Mouse (Mus musculus) heart, embryonic 10.5 days (tissue): Measurements from ENCODE around the gene Rcsd1. TPM values are rescaled to one million over a fixed set of nuclear protein-coding genes. Genes with fewer than 3 reads are reported as not detected.
A peak's percentile ranks its signal among the peaks of the same experiment; 100 is the strongest.

Source experiments
- DNase-seq: peaks from one replicate; pipeline ENCODE4 v3.0.0-alpha.2; 2017; ENCODE audit warnings: low spot score
- H3K27ac ChIP-seq: fragments of 300-500 bp; sonication (generic); 2 replicates; pipeline ENCODE4 v1.5.1; 2016; ENCODE audit warnings: mild to moderate bottlenecking
- H3K27me3 ChIP-seq: fragments of 300-500 bp; sonication (generic); 2 replicates; pipeline ENCODE4 v1.6.1; 2016; ENCODE audit warnings: mild to moderate bottlenecking; ENCODE audit not compliant: poor library complexity, insufficient read depth, severe bottlenecking
- H3K36me3 ChIP-seq: fragments of 300-500 bp; sonication (generic); 2 replicates; pipeline ENCODE4 v1.6.1; 2016; ENCODE audit warnings: mild to moderate bottlenecking, moderate library complexity
- H3K4me1 ChIP-seq: fragments of 300-500 bp; sonication (generic); 2 replicates; pipeline ENCODE4 v1.6.1; 2016; ENCODE audit warnings: mild to moderate bottlenecking
- H3K4me3 ChIP-seq: fragments of 300-500 bp; sonication (generic); 2 replicates; pipeline ENCODE4 v1.5.1; 2016; ENCODE audit warnings: mild to moderate bottlenecking, moderate library complexity
- H3K9me3 ChIP-seq: fragments of 300-500 bp; sonication (generic); 2 replicates; pipeline ENCODE4 v1.6.1; 2016; ENCODE audit warnings: mild to moderate bottlenecking, moderate library complexity
- WGBS: fragments of 180-500 bp; shearing (Covaris S2); methylation state at CpG from one replicate; pipeline ENCODE4 v1.1.7; 2016; 5-methylcytosine and 5-hydroxymethylcytosine counted together
- polyA plus RNA-seq: library from polyadenylated mRNA; unstranded; fragments of >200 nt; fragmentation: Nextera tagmentation; extraction: Ambion mirVana; gene quantifications from 2 replicates; pipeline ENCODE4 v1.2.1, GENCODE M21; 2016

The Rcsd1 gene
- polyA plus RNA-seq = 100 and 130 TPM in 2 replicates

DNA sequence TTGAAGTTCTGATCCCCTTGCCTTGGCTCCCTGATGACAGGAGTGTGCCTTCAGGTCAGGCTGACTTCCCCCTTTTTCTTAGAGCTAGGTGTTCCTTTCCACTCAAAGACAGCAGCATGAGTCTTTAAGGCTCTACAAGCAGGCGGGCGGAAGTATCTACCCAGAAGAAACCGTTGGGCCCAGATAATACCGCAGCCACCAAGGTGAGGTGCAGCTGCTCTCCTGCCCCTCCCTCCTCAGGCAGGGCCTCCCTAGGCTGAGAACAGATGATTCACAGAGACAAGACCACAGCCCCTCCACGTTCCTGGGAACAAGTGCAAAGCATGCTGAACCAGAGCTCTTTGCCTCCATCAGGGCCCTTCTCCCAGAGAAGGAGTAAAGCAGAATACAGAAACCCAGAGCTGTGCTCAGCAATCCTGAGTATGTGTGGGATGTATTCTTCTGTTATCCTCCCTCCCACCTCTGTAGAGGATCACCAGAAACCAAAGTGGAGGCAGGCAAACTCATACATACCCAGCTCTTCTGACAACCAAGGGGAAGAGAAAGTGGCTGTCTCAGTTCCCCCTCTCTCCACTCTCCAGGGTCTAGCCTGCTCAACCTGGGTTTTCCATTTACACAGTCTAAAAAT lies at the start of gene Rcsd1:
Gene Rcsd1, minus strand, starts transcription at position 129 of the 628 bp plus-strand sequence.
- Histone ChIP-seq H3K27me3 (no peaks in the 10 kb centered on the region), H3K4me3 (peak within 1 kb of the TSS; percentile 73; the same call in 1 of the 2 replicates), H3K27ac (peak within 1 kb of the TSS; percentile 97), H3K4me1 (peaks cover 41% of the 10 kb centered on the region), H3K9me3 (no peaks in the 10 kb centered on the region), H3K36me3 (0 out of 2 replicates have a peak, but pooled peaks cover 6% of the 10 kb centered on the region)
- no peak for DNase-seq
- 37% methylated on average over 5 of the region's 5 CpGs for WGBS

DNA sequence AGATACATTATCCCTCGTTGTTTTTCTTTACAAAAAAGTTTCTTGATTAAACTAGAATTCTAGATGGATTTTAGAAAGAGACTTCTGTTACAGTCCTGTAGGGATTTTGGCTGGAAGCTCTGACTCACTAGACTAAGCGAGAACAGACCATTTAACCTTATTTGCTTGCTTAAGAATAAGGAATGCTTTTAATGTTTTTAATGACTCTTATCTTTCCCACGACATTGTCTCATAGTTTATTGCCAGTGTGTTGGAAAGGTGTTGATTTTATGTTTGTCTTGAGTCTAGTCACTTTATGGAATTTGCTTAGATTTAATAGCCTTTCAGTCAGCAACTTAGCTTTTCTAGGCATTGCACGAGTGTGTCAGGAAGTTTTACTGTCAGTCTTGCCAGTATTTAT lies 45.6 kb upstream of the Rcsd1 start:
- Histone ChIP-seq H3K4me1 (peaks cover 17% of the 10 kb centered on the region; the same call in 1 of the 2 replicates), H3K4me3 (no peak overlapping the region), H3K27me3 (no peaks in the 10 kb centered on the region), H3K36me3 (no peaks in the 10 kb centered on the region), H3K9me3 (no peaks in the 10 kb centered on the region), H3K27ac (no peak overlapping the region)
- 47% methylated on average over 4 of the region's 4 CpGs for WGBS
- DNase-seq = no peak

GRCm38 (mm10) chr1:165754205-165754604 lies 44.6 kb upstream of the Rcsd1 start:
- H3K4me1 ChIP-seq = peaks cover 23% of the 10 kb centered on the region; the same call in 1 of the 2 replicates
- no peak for DNase-seq
- WGBS = 84% methylated on average over 6 of the region's 6 CpGs
- no peaks in the 10 kb centered on the region for H3K27me3 ChIP-seq
- no peaks in the 10 kb centered on the region for H3K36me3 ChIP-seq
- no peaks in the 10 kb centered on the region for H3K9me3 ChIP-seq
- no peak overlapping the region for H3K27ac ChIP-seq
- H3K4me3 ChIP-seq = no peak overlapping the region

DNA sequence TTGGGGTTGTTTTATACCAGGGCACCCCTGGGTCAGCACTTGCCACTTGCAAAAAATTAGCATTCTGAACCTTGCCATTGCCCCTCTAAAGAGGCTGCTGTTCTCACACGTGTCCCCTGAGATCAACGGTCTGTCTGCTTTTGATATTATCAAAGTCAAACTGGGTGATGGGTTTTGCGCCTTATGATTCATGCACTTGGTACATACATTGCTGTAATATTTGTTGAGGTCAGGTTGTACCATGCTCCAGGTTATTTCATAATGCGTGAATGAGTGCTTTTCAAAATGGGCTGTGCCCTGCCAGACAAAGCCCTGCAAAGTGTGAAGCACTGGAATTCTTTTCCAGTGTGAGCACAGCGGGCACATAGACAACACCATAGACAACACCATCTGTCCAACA lies 42.3 kb upstream of the Rcsd1 start:
- Histone ChIP-seq H3K36me3 (no peaks in the 10 kb centered on the region), H3K27ac (no peak overlapping the region), H3K4me3 (no peak overlapping the region), H3K4me1 (peaks cover 29% of the 10 kb centered on the region), H3K9me3 (no peaks in the 10 kb centered on the region), H3K27me3 (no peaks in the 10 kb centered on the region)
- peak; percentile 68 for DNase-seq
- 78% methylated on average over 5 of the region's 5 CpGs for WGBS

GRCm38 (mm10) chr1:165751142-165751541 lies 41.6 kb upstream of the Rcsd1 start:
- no peak overlapping the region for H3K4me3 ChIP-seq
- no peak overlapping the region for H3K27ac ChIP-seq
- DNase-seq = no peak
- no peaks in the 10 kb centered on the region for H3K36me3 ChIP-seq
- no peaks in the 10 kb centered on the region for H3K9me3 ChIP-seq
- no peaks in the 10 kb centered on the region for H3K27me3 ChIP-seq
- H3K4me1 ChIP-seq = peaks cover 29% of the 10 kb centered on the region

- no peaks in the 10 kb centered on the region for H3K9me3 ChIP-seq
- 37% methylated on average over 11 of the region's 11 CpGs for WGBS
Observed at GRCm38 (mm10) chr1:165748053-165748452, 38.5 kb upstream of the Rcsd1 start.

GRCm38 (mm10) chr1:165741989-165742388 lies 32.4 kb upstream of the Rcsd1 start:
- 88% methylated on average over 8 of the region's 8 CpGs for WGBS

More at GRCm38 (mm10) chr1:165748053-165748452, 38.5 kb upstream of the Rcsd1 start:
- H3K27me3 ChIP-seq = no peaks in the 10 kb centered on the region
- no peak overlapping the region for H3K27ac ChIP-seq
- no peaks in the 10 kb centered on the region for H3K36me3 ChIP-seq
- H3K4me1 ChIP-seq = peaks cover 26% of the 10 kb centered on the region
- DNase-seq = peak; percentile 70
- no peak overlapping the region for H3K4me3 ChIP-seq

GRCm38 (mm10) chr1:165738985-165739384 lies 29.4 kb upstream of the Rcsd1 start:
- Histone ChIP-seq H3K9me3 (no peaks in the 10 kb centered on the region), H3K4me1 (peaks cover 12% of the 10 kb centered on the region; the same call in 1 of the 2 replicates), H3K36me3 (no peaks in the 10 kb centered on the region), H3K4me3 (no peak overlapping the region), H3K27ac (no peak overlapping the region), H3K27me3 (no peaks in the 10 kb centered on the region)
- DNase-seq = no peak
- 77% methylated on average over 1 of the region's 1 CpGs for WGBS

More at GRCm38 (mm10) chr1:165741989-165742388, 32.4 kb upstream of the Rcsd1 start:
- H3K27me3 ChIP-seq = no peaks in the 10 kb centered on the region
- no peak for DNase-seq
- no peak overlapping the region for H3K4me3 ChIP-seq
- H3K4me1 ChIP-seq = 0 out of 2 replicates have a peak, but pooled peaks cover under 1% of the 10 kb centered on the region
- H3K36me3 ChIP-seq = no peaks in the 10 kb centered on the region
- H3K9me3 ChIP-seq = no peaks in the 10 kb centered on the region
- no peak overlapping the region for H3K27ac ChIP-seq

DNA sequence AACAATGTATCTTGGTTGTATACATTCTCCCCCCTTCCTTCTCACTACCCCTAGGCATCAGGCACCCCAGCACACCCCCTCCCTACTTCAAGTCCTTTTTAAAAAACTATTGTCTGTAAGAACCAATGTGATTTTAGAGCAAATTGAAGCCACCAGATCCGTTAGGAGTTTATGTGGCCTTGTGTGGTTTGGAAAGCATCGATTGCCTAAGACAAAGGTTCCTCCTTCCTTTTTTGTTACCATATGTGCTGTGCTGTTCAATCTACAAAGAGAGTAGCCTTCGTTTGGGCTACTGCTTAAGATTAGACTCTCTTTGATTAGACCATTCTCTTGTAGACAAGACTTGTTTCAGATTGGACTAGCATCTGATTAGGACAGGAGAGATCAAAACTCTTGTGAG lies 28.3 kb upstream of the Rcsd1 start:
- H3K36me3 ChIP-seq = no peaks in the 10 kb centered on the region
- DNase-seq = no peak
- H3K27me3 ChIP-seq = no peaks in the 10 kb centered on the region
- 67% methylated on average over 3 of the region's 3 CpGs for WGBS
- H3K4me3 ChIP-seq = no peak overlapping the region
- no peaks in the 10 kb centered on the region for H3K9me3 ChIP-seq
- H3K4me1 ChIP-seq = peaks cover 12% of the 10 kb centered on the region; the same call in 1 of the 2 replicates
- no peak overlapping the region for H3K27ac ChIP-seq

- no peak overlapping the region for H3K4me3 ChIP-seq
- H3K9me3 ChIP-seq = no peaks in the 10 kb centered on the region
- H3K27me3 ChIP-seq = no peaks in the 10 kb centered on the region
- H3K27ac ChIP-seq = no peak overlapping the region
- 55% methylated on average over 5 of the region's 5 CpGs for WGBS
- peaks cover 12% of the 10 kb centered on the region; the same call in 1 of the 2 replicates for H3K4me1 ChIP-seq
- no peaks in the 10 kb centered on the region for H3K36me3 ChIP-seq
- DNase-seq = no peak
Observed at GRCm38 (mm10) chr1:165737451-165737850, 27.9 kb upstream of the Rcsd1 start.

DNA sequence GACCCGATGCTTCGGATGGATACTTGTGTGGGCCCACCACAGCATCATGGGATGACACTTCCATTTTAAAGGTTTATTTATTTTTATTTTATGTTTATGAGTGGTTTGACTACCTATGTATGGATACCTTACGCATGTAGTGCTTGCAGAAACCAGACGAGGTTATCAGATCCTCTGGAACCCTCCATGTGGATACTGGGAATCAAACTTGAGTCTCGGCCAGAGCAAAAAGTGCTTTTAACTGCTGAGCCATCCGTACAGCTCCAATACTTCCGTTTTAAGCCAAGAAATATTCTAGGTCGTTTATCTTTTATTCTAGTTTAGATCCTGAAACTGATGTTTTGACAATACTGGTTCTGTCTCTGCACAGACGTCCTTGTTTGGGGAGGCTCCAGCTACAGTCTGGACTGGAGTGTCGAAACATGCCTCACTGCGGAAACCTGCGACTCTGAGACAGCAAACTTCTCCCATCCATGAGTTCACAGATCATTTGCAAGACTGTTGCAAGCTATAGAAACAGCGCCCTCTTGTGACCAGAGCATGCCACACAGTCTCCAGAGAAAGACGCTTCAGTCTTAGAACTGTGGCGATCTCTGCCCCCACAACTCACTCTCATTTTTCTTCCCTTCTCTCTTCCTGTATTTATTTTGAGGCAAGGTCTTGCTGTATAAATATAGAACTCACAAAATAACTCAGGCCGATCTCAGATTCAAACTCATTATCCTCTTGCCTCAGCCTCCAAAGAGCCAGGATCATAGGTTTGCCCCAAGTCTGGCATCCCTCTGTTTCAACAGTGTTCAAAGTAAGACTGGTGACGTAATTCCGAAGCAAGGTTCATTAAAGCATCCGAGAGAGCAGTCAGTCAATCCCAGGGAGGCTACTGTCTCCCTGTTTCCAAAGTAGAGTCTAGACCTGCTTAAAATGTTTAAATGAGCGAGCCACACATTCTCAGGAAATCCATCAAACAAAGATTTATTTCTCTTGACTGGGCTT lies 26.6 kb upstream of the Rcsd1 start:
- H3K36me3 ChIP-seq = no peaks in the 10 kb centered on the region
- peaks cover 15% of the 10 kb centered on the region for H3K4me1 ChIP-seq
- H3K9me3 ChIP-seq = no peaks in the 10 kb centered on the region
- H3K27me3 ChIP-seq = no peaks in the 10 kb centered on the region
- peak overlapping the region; percentile 33; the same call in 1 of the 2 replicates for H3K27ac ChIP-seq
- H3K4me3 ChIP-seq = no peak overlapping the region
- 30% methylated on average over 20 of the region's 20 CpGs for WGBS
- peak; percentile 89 for DNase-seq

DNA sequence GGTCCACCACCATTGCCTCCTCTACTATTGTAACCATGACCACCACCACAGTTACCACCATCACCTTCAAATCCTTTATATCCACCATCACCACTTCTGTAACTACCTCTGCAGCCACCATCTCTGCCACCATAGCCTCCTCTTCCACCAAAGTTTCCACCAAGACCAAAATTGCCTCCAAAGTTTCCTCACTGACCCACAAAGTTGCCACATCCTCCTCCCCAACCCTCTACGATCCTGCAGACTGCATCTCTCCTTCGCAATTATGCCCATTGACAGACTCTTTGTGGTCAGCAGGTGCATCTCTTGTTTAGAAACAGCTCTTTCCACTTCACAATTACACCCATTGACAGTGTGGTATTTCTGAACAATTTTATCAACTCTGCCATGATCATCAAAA lies 25.3 kb upstream of the Rcsd1 start:
- no peak for DNase-seq
- H3K27ac ChIP-seq = no peak overlapping the region
- WGBS = 88% methylated on average over 2 of the region's 2 CpGs
- peaks cover 17% of the 10 kb centered on the region for H3K4me1 ChIP-seq
- H3K9me3 ChIP-seq = no peaks in the 10 kb centered on the region
- no peaks in the 10 kb centered on the region for H3K27me3 ChIP-seq
- H3K36me3 ChIP-seq = no peaks in the 10 kb centered on the region
- H3K4me3 ChIP-seq = no peak overlapping the region

- Histone ChIP-seq H3K9me3 (no peaks in the 10 kb centered on the region), H3K27ac (no peak overlapping the region), H3K27me3 (no peaks in the 10 kb centered on the region), H3K4me3 (no peak overlapping the region), H3K4me1 (peaks cover 29% of the 10 kb centered on the region), H3K36me3 (no peaks in the 10 kb centered on the region)
- DNase-seq = no peak
- 68% methylated on average over 6 of the region's 6 CpGs for WGBS
Observed at GRCm38 (mm10) chr1:165731553-165731952, 22.0 kb upstream of the Rcsd1 start.
